Mouse (Mus musculus): ENCODE measurements at regions not wholly inside any gene's neighbourhood (a gene's known extent, or its start where the extent isn't known, plus 50 kb on each side); places are given as distances from the start of the nearest gene placed in this dataset.

- Histone ChIP-seq H3K4me3 (replicated peaks; ENCODE audit: low read length) (no peak overlapping the region), H3K27me3 (ENCODE audit: insufficient read depth, low read length) (no peaks in the 10 kb centered on the region), H3K36me3 (ENCODE audit: insufficient read depth, low read length) (no peaks in the 10 kb centered on the region), H3K4me1 (replicated peaks; ENCODE audit: low read depth, low read length) (no peaks in the 10 kb centered on the region), H3K9me3 (ENCODE audit: low read length) (peaks cover 16% of the 10 kb centered on the region)
- TF ChIP-seq CTCF (conservative IDR thresholded peaks at IDR 0.05; ENCODE audit: low read length) = no peak
- no peak for TF ChIP-seq POU5F1 (IDR thresholded peaks at IDR 0.05; ENCODE audit: borderline replicate concordance, low read length)
- no peak for TF ChIP-seq NANOG (IDR thresholded peaks at IDR 0.05; ENCODE audit: borderline replicate concordance, low read length)
Measured at GRCm38 (mm10) chr13:70199087-70199486, 396.9 kb downstream of the Med10 start.

DNA sequence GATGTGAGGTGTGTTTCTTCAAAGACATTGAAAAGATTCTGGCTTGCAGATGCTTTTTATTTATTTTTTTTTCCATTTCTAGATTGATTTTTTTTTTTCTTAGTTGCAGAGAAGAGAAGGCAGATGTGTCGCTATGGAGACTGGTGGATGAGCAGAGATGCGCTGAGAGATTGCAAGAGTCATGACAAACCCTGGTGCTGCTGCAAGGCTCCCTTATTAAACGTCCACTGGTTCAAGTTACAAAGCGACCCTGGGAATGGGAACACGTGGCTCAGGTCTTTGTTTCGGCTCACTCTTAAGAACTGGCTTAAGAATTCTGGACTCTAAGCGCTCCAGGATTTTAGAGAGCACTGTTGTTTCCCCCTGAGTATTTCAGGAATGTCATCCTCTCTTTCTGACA, 403.1 kb downstream of the Med10 start:
- H3K9me3 ChIP-seq (ENCODE audit: low read length) = peaks cover 8% of the 10 kb centered on the region
- no peaks in the 10 kb centered on the region for H3K36me3 ChIP-seq (ENCODE audit: insufficient read depth, low read length)
- no peak overlapping the region for H3K4me3 ChIP-seq (replicated peaks; ENCODE audit: low read length)
- H3K27me3 ChIP-seq (ENCODE audit: insufficient read depth, low read length) = no peaks in the 10 kb centered on the region
- TF ChIP-seq CTCF (conservative IDR thresholded peaks at IDR 0.05; ENCODE audit: low read length) (no peak), NANOG (IDR thresholded peaks at IDR 0.05; ENCODE audit: borderline replicate concordance, low read length) (no peak), POU5F1 (IDR thresholded peaks at IDR 0.05; ENCODE audit: borderline replicate concordance, low read length) (no peak)
- no peaks in the 10 kb centered on the region for H3K4me1 ChIP-seq (replicated peaks; ENCODE audit: low read depth, low read length)

GRCm38 (mm10) chr13:70210158-70210557, 408.0 kb downstream of the Med10 start:
- Histone ChIP-seq H3K4me1 (replicated peaks; ENCODE audit: low read depth, low read length) (no peaks in the 10 kb centered on the region), H3K4me3 (replicated peaks; ENCODE audit: low read length) (no peak overlapping the region), H3K27me3 (ENCODE audit: insufficient read depth, low read length) (no peaks in the 10 kb centered on the region), H3K9me3 (ENCODE audit: low read length) (no peaks in the 10 kb centered on the region), H3K36me3 (ENCODE audit: insufficient read depth, low read length) (no peaks in the 10 kb centered on the region)
- TF ChIP-seq NANOG (IDR thresholded peaks at IDR 0.05; ENCODE audit: borderline replicate concordance, low read length) (no peak), POU5F1 (IDR thresholded peaks at IDR 0.05; ENCODE audit: borderline replicate concordance, low read length) (no peak), CTCF (conservative IDR thresholded peaks at IDR 0.05; ENCODE audit: low read length) (no peak)

- Histone ChIP-seq H3K27me3 (ENCODE audit: insufficient read depth, low read length) (no peaks in the 10 kb centered on the region), H3K36me3 (ENCODE audit: insufficient read depth, low read length) (no peaks in the 10 kb centered on the region), H3K4me1 (replicated peaks; ENCODE audit: low read depth, low read length) (no peaks in the 10 kb centered on the region), H3K4me3 (replicated peaks; ENCODE audit: low read length) (no peak overlapping the region), H3K9me3 (ENCODE audit: low read length) (no peaks in the 10 kb centered on the region)
- no peak for TF ChIP-seq POU5F1 (IDR thresholded peaks at IDR 0.05; ENCODE audit: borderline replicate concordance, low read length)
- no peak for TF ChIP-seq NANOG (IDR thresholded peaks at IDR 0.05; ENCODE audit: borderline replicate concordance, low read length)
- TF ChIP-seq CTCF (conservative IDR thresholded peaks at IDR 0.05; ENCODE audit: low read length) = no peak
Measured at GRCm38 (mm10) chr13:70213017-70213416, 410.8 kb downstream of the Med10 start.

- Histone ChIP-seq H3K9me3 (ENCODE audit: low read length) (no peaks in the 10 kb centered on the region), H3K36me3 (ENCODE audit: insufficient read depth, low read length) (no peaks in the 10 kb centered on the region), H3K4me1 (replicated peaks; ENCODE audit: low read depth, low read length) (no peaks in the 10 kb centered on the region), H3K27me3 (ENCODE audit: insufficient read depth, low read length) (no peaks in the 10 kb centered on the region), H3K4me3 (replicated peaks; ENCODE audit: low read length) (no peak overlapping the region)
- TF ChIP-seq NANOG (IDR thresholded peaks at IDR 0.05; ENCODE audit: borderline replicate concordance, low read length) (no peak), POU5F1 (IDR thresholded peaks at IDR 0.05; ENCODE audit: borderline replicate concordance, low read length) (no peak), CTCF (conservative IDR thresholded peaks at IDR 0.05; ENCODE audit: low read length) (no peak)
Measured at GRCm38 (mm10) chr13:70213622-70214021, 411.4 kb downstream of the Med10 start.

DNA sequence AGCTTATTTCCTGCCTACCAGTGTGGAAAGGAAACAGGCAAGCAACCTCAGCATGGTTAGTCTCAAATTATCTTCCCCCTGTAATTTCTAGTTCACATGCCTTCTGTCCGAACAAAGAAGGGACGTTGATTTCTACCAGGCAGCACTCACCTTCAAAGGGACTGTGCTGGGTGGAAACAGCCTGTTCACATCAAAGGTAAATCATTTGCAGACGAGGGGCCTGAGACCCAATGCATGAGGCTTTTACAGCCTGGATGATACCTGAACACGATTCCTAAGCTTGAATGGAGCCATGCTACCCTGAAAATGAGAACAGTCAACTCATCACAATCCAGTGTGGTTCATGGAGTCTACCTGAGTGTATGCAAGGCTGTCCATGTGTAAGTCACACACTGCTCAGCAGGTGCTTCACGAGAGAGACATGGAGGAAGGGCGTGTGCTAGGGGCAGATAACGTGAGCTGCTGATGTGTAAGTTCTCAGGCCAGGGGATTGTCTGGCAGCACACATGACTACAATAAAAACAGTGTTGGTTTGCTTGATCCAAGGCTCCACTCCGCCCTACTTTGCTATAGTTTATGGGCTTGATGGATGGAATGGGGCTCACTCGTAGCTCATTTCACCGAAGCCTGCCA, 411.9 kb downstream of the Med10 start:
- no peaks in the 10 kb centered on the region for H3K9me3 ChIP-seq (ENCODE audit: low read length)
- no peaks in the 10 kb centered on the region for H3K27me3 ChIP-seq (ENCODE audit: insufficient read depth, low read length)
- no peaks in the 10 kb centered on the region for H3K4me1 ChIP-seq (replicated peaks; ENCODE audit: low read depth, low read length)
- TF ChIP-seq NANOG (IDR thresholded peaks at IDR 0.05; ENCODE audit: borderline replicate concordance, low read length) (no peak), CTCF (conservative IDR thresholded peaks at IDR 0.05; ENCODE audit: low read length) (no peak), POU5F1 (IDR thresholded peaks at IDR 0.05; ENCODE audit: borderline replicate concordance, low read length) (no peak)
- no peaks in the 10 kb centered on the region for H3K36me3 ChIP-seq (ENCODE audit: insufficient read depth, low read length)
- no peak overlapping the region for H3K4me3 ChIP-seq (replicated peaks; ENCODE audit: low read length)

- Histone ChIP-seq H3K4me1 (replicated peaks; ENCODE audit: low read depth, low read length) (no peaks in the 10 kb centered on the region), H3K27me3 (ENCODE audit: insufficient read depth, low read length) (no peaks in the 10 kb centered on the region), H3K36me3 (ENCODE audit: insufficient read depth, low read length) (no peaks in the 10 kb centered on the region), H3K9me3 (ENCODE audit: low read length) (no peaks in the 10 kb centered on the region), H3K4me3 (replicated peaks; ENCODE audit: low read length) (no peak overlapping the region)
- no peak for TF ChIP-seq CTCF (conservative IDR thresholded peaks at IDR 0.05; ENCODE audit: low read length)
- TF ChIP-seq NANOG (IDR thresholded peaks at IDR 0.05; ENCODE audit: borderline replicate concordance, low read length) = no peak
- TF ChIP-seq POU5F1 (IDR thresholded peaks at IDR 0.05; ENCODE audit: borderline replicate concordance, low read length) = no peak
Measured at GRCm38 (mm10) chr13:70216134-70216533, 413.9 kb downstream of the Med10 start.

GRCm38 (mm10) chr13:70217429-70218133, 415.4 kb downstream of the Med10 start:
- H3K4me3 ChIP-seq (replicated peaks; ENCODE audit: low read length) = no peak overlapping the region
- TF ChIP-seq POU5F1 (IDR thresholded peaks at IDR 0.05; ENCODE audit: borderline replicate concordance, low read length) (no peak), NANOG (IDR thresholded peaks at IDR 0.05; ENCODE audit: borderline replicate concordance, low read length) (no peak), CTCF (conservative IDR thresholded peaks at IDR 0.05; ENCODE audit: low read length) (no peak)

More at GRCm38 (mm10) chr13:70217429-70218133, 415.4 kb downstream of the Med10 start:
- H3K9me3 ChIP-seq (ENCODE audit: low read length) = no peaks in the 10 kb centered on the region
- H3K4me1 ChIP-seq (replicated peaks; ENCODE audit: low read depth, low read length) = no peaks in the 10 kb centered on the region
- H3K36me3 ChIP-seq (ENCODE audit: insufficient read depth, low read length) = no peaks in the 10 kb centered on the region
- H3K27me3 ChIP-seq (ENCODE audit: insufficient read depth, low read length) = no peaks in the 10 kb centered on the region

All from E14TG2a.4 (cell line).